In genomic region chr1:194641601-194642301, GRCm38 (mm10) we compare ENCODE assay signal across 11 mouse cellular contexts. TPM values are rescaled to one million over a fixed set of nuclear protein-coding genes. Genes with fewer than 3 reads are reported as not detected.
DNase-seq lines count a peak whose midpoint lies in the region; ATAC-seq lines count a peak whose summit lies in the region.
"Had no signal": no experiment of that assay in that cellular context is flagged by ENCODE, and none has a peak within 500 bp of the region (broad histone marks: within the 10 kb centered on the region; RNA-seq: fewer than 3 reads in every experiment).

No protein-coding gene starts in this region.

- ATAC-seq in embryonic facial prominence, embryonic 11.5 days (replicated peaks; ENCODE audit: insufficient number of reproducible peaks, low FRiP score, low TSS enrichment, low read depth): no peak
- ATAC-seq in lung, embryonic 15.5 days (ENCODE audit: borderline replicate concordance, extremely low read depth, low FRiP score, low TSS enrichment): no peak
- no peak for ATAC-seq in heart, embryonic 12.5 days (ENCODE audit: insufficient number of reproducible peaks, low FRiP score)
- ATAC-seq in erythroblast, adult 5-6 weeks (replicated peaks; ENCODE audit: low FRiP score, poor library complexity, severe bottlenecking): no peak

- peak overlapping the region; percentile 4; the same call in 1 of the 2 replicates for H3K9ac ChIP-seq in embryonic facial prominence, embryonic 11.5 days (replicated peaks; ENCODE audit: low read length)
- no peak overlapping the region for H3K9ac ChIP-seq in lung, embryonic 15.5 days
- H3K9ac ChIP-seq in heart, embryonic 12.5 days: peak overlapping the region; percentile 42; the same call in 1 of the 2 replicates
- H3K9ac ChIP-seq: neural tube, embryonic 12.5 days had no signal

- H3K4me2 ChIP-seq in embryonic facial prominence, embryonic 11.5 days (ENCODE audit: low read depth, low read length): no peak overlapping the region
- no peak overlapping the region for H3K4me2 ChIP-seq in lung, embryonic 15.5 days
- H3K4me2 ChIP-seq in heart, embryonic 12.5 days: peak overlapping the region; percentile 31
- H3K4me2 ChIP-seq: neural tube, embryonic 12.5 days had no signal

- H3K4me1 ChIP-seq in embryonic facial prominence, embryonic 11.5 days (ENCODE audit: control insufficient read depth, insufficient read depth, low read length): no peaks in the 10 kb centered on the region
- peaks cover 36% of the 10 kb centered on the region for H3K4me1 ChIP-seq in embryonic facial prominence, embryonic 10.5 days
- peaks cover 12% of the 10 kb centered on the region; the same call in 1 of the 2 replicates for H3K4me1 ChIP-seq in lung, embryonic 15.5 days
- peaks cover 35% of the 10 kb centered on the region for H3K4me1 ChIP-seq in heart, embryonic 12.5 days (replicated peaks)

- no peaks in the 10 kb centered on the region for H3K9me3 ChIP-seq in embryonic facial prominence, embryonic 11.5 days (replicated peaks; ENCODE audit: control insufficient read depth, low read length)
- no peaks in the 10 kb centered on the region for H3K9me3 ChIP-seq in embryonic facial prominence, embryonic 10.5 days
- H3K9me3 ChIP-seq in lung, embryonic 15.5 days: no peaks in the 10 kb centered on the region
- H3K9me3 ChIP-seq in heart, embryonic 12.5 days (replicated peaks): no peaks in the 10 kb centered on the region
- H3K9me3 ChIP-seq: neural tube, embryonic 12.5 days had no signal

- H3K36me3 ChIP-seq in embryonic facial prominence, embryonic 11.5 days (replicated peaks; ENCODE audit: control insufficient read depth, insufficient read depth, low read depth, low read length): no peaks in the 10 kb centered on the region; the same call in 1 of the 2 replicates
- H3K36me3 ChIP-seq in embryonic facial prominence, embryonic 10.5 days (replicated peaks): peaks cover 24% of the 10 kb centered on the region
- H3K36me3 ChIP-seq in lung, embryonic 15.5 days: peaks cover 12% of the 10 kb centered on the region; the same call in 1 of the 2 replicates
- peaks cover 17% of the 10 kb centered on the region for H3K36me3 ChIP-seq in heart, embryonic 12.5 days

- no peak overlapping the region for H3K27ac ChIP-seq in embryonic facial prominence, embryonic 11.5 days (replicated peaks; ENCODE audit: low read depth, low read length)
- H3K27ac ChIP-seq in embryonic facial prominence, embryonic 10.5 days (replicated peaks): no peak overlapping the region
- peak overlapping the region; percentile 44 for H3K27ac ChIP-seq in lung, embryonic 15.5 days
- H3K27ac ChIP-seq in heart, embryonic 12.5 days (ENCODE audit: poor library complexity, severe bottlenecking): peak overlapping the region; percentile 64
- H3K27ac ChIP-seq: macrophage; neural tube, embryonic 12.5 days had no signal

- 45% methylated on average over 5 of the region's 5 CpGs for WGBS in embryonic facial prominence, embryonic 11.5 days
- 47% methylated on average over 5 of the region's 5 CpGs for WGBS in embryonic facial prominence, embryonic 10.5 days
- WGBS in lung, embryonic 15.5 days: 37% methylated on average over 5 of the region's 5 CpGs
- 29% methylated on average over 5 of the region's 5 CpGs for WGBS in heart, embryonic 12.5 days

- no peak for DNase-seq in embryonic facial prominence, embryonic 11.5 days (ENCODE audit: low spot score)
- no peak for DNase-seq in embryonic facial prominence, embryonic 10.5 days (ENCODE audit: low spot score)
- DNase-seq in lung, postnatal 14 days: no peak
- peak; percentile 51 for DNase-seq in lung, postnatal 36 days
- DNase-seq in ovary, postnatal 14 days (ENCODE audit: low spot score): no peak
- DNase-seq: layer of hippocampus, adult 9-11 months had no signal

- no peaks in the 10 kb centered on the region for H3K27me3 ChIP-seq in embryonic facial prominence, embryonic 11.5 days (ENCODE audit: control insufficient read depth, insufficient read depth, low read length)
- H3K27me3 ChIP-seq in embryonic facial prominence, embryonic 10.5 days (replicated peaks; ENCODE audit: low read depth, poor library complexity, severe bottlenecking): no peaks in the 10 kb centered on the region
- no peaks in the 10 kb centered on the region for H3K27me3 ChIP-seq in lung, embryonic 15.5 days
- H3K27me3 ChIP-seq in heart, embryonic 12.5 days (replicated peaks): no peaks in the 10 kb centered on the region
- H3K27me3 ChIP-seq: neural tube, embryonic 12.5 days had no signal

- no peak overlapping the region for H3K4me3 ChIP-seq in embryonic facial prominence, embryonic 11.5 days (ENCODE audit: low read depth, low read length)
- H3K4me3 ChIP-seq in embryonic facial prominence, embryonic 10.5 days: no peak overlapping the region
- H3K4me3 ChIP-seq in lung, embryonic 15.5 days: no peak overlapping the region
- H3K4me3 ChIP-seq in heart, embryonic 12.5 days: no peak overlapping the region
- H3K4me3 ChIP-seq: neural tube, embryonic 12.5 days had no signal

RNA-seq across cellular contexts. Expression of gene Plxna2, which starts 23.7 kb away (rescaled TPM):
- 8.4 and 9.7 TPM in 2 replicates for polyA plus RNA-seq in embryonic facial prominence, embryonic 11.5 days (2014; fragmentation: Nextera tagmentation; extraction: Ambion mirVana)
- polyA plus RNA-seq in embryonic facial prominence, embryonic 10.5 days (2016; fragmentation: Nextera tagmentation; extraction: Ambion mirVana): 12.9 and 15.3 TPM in 2 replicates
- 7.9 and 8.5 TPM in 2 replicates for polyA plus RNA-seq in lung, embryonic 15.5 days (2015; fragmentation: Nextera tagmentation; extraction: Ambion mirVana)
- polyA plus RNA-seq in heart, embryonic 12.5 days (2016; fragmentation: Nextera tagmentation; extraction: Ambion mirVana): 8.0 and 9.5 TPM in 2 replicates
- total RNA-seq in erythroblast, adult 5-6 weeks (2015; ENCODE audit: low replicate concordance): 1.3 TPM in 1 of 2 replicates, not detected in the other
- total RNA-seq in erythroblast, adult 5-6 weeks (2017; ENCODE audit: low replicate concordance): 0.09 TPM in 1 of 2 replicates, not detected in the other

Comparison
In these comparisons a context has a peak if more than half of its experiments do, and no peak if none do; other contexts are left out.
1. H3K27ac ChIP-seq: peak in lung, embryonic 15.5 days (single experiment) and heart, embryonic 12.5 days (single experiment); none in embryonic facial prominence, embryonic 11.5 days (single experiment) and embryonic facial prominence, embryonic 10.5 days (single experiment).